Mouse (Mus musculus): ENCODE measurements at regions not wholly inside any gene's neighbourhood (a gene's known extent, or its start where the extent isn't known, plus 50 kb on each side); places are given as distances from the start of the nearest gene placed in this dataset.

GRCm38 (mm10) chr4:53915326-53915725 lies 89.5 kb downstream of the Tmem38b start:
- Histone ChIP-seq H3K36me3 (replicated peaks) (no peaks in the 10 kb centered on the region), H3K27me3 (replicated peaks) (no peaks in the 10 kb centered on the region), H3K4me3 (no peak overlapping the region), H3K9me3 (no peaks in the 10 kb centered on the region), H3K9ac (no peak overlapping the region), H3K4me1 (no peaks in the 10 kb centered on the region), H3K4me2 (no peak overlapping the region), H3K27ac (no peak overlapping the region)
- ATAC-seq (replicated peaks): no peak

GRCm38 (mm10) chr4:53919188-53919587 lies 93.3 kb downstream of the Tmem38b start:
- Histone ChIP-seq H3K9ac (no peak overlapping the region), H3K4me3 (no peak overlapping the region), H3K27me3 (replicated peaks) (no peaks in the 10 kb centered on the region), H3K4me1 (no peaks in the 10 kb centered on the region), H3K27ac (no peak overlapping the region), H3K36me3 (replicated peaks) (no peaks in the 10 kb centered on the region), H3K9me3 (no peaks in the 10 kb centered on the region), H3K4me2 (no peak overlapping the region)
- no peak for ATAC-seq (replicated peaks)

GRCm38 (mm10) chr4:53920587-53920986 lies 94.7 kb downstream of the Tmem38b start:
- Histone ChIP-seq H3K9me3 (no peaks in the 10 kb centered on the region), H3K4me3 (no peak overlapping the region), H3K27ac (no peak overlapping the region), H3K4me2 (no peak overlapping the region), H3K9ac (no peak overlapping the region), H3K27me3 (replicated peaks) (no peaks in the 10 kb centered on the region), H3K36me3 (replicated peaks) (no peaks in the 10 kb centered on the region), H3K4me1 (no peaks in the 10 kb centered on the region)
- no peak for ATAC-seq (replicated peaks)
- WGBS: 79% methylated on average over 2 of the region's 2 CpGs

- H3K4me3 ChIP-seq: no peak overlapping the region
- no peaks in the 10 kb centered on the region; the same call in 1 of the 2 replicates for H3K4me1 ChIP-seq
- H3K27ac ChIP-seq: no peak overlapping the region
- no peaks in the 10 kb centered on the region for H3K36me3 ChIP-seq (replicated peaks)
- WGBS: 89% methylated on average over 3 of the region's 3 CpGs
- no peak overlapping the region for H3K4me2 ChIP-seq
- ATAC-seq (replicated peaks): peak; percentile 45; the same call in 1 of the 2 replicates
- no peaks in the 10 kb centered on the region for H3K27me3 ChIP-seq (replicated peaks)
- H3K9me3 ChIP-seq: no peaks in the 10 kb centered on the region
- no peak overlapping the region for H3K9ac ChIP-seq
These were observed 105.2 kb downstream of the Tmem38b start for GRCm38 (mm10) chr4:53931068-53931467.

- Histone ChIP-seq H3K27ac (no peak overlapping the region), H3K4me3 (peak overlapping the region; percentile 18), H3K36me3 (replicated peaks) (no peaks in the 10 kb centered on the region), H3K4me1 (no peaks in the 10 kb centered on the region; the same call in 1 of the 2 replicates), H3K4me2 (peak overlapping the region; percentile 39), H3K27me3 (replicated peaks) (no peaks in the 10 kb centered on the region), H3K9me3 (no peaks in the 10 kb centered on the region), H3K9ac (no peak overlapping the region)
- ATAC-seq (replicated peaks): peak; percentile 82
- WGBS: 11% methylated on average over 10 of the region's 10 CpGs
These were observed 105.7 kb downstream of the Tmem38b start for GRCm38 (mm10) chr4:53931499-53931898.

- ATAC-seq (replicated peaks): no peak
- Histone ChIP-seq H3K9ac (no peak overlapping the region), H3K4me3 (no peak overlapping the region), H3K27ac (no peak overlapping the region), H3K4me1 (no peaks in the 10 kb centered on the region; the same call in 1 of the 2 replicates), H3K4me2 (no peak overlapping the region), H3K9me3 (no peaks in the 10 kb centered on the region), H3K36me3 (replicated peaks) (no peaks in the 10 kb centered on the region), H3K27me3 (replicated peaks) (no peaks in the 10 kb centered on the region)
- WGBS: 78% methylated on average over 5 of the region's 5 CpGs
These were observed 109.5 kb downstream of the Tmem38b start for GRCm38 (mm10) chr4:53935306-53935705.

GRCm38 (mm10) chr4:53948736-53949135 lies 122.9 kb downstream of the Tmem38b start:
- H3K4me2 ChIP-seq: no peak overlapping the region
- H3K9ac ChIP-seq: no peak overlapping the region
- ATAC-seq (replicated peaks): no peak
- no peaks in the 10 kb centered on the region for H3K9me3 ChIP-seq
- peaks cover 21% of the 10 kb centered on the region for H3K4me1 ChIP-seq
- H3K4me3 ChIP-seq: no peak overlapping the region
- H3K36me3 ChIP-seq (replicated peaks): no peaks in the 10 kb centered on the region
- H3K27me3 ChIP-seq (replicated peaks): no peaks in the 10 kb centered on the region
- 88% methylated on average over 7 of the region's 7 CpGs for WGBS
- H3K27ac ChIP-seq: no peak overlapping the region

- H3K36me3 ChIP-seq (replicated peaks): no peaks in the 10 kb centered on the region
- WGBS: 97% methylated on average over 3 of the region's 3 CpGs
- H3K4me2 ChIP-seq: no peak overlapping the region
- H3K27ac ChIP-seq: no peak overlapping the region
- H3K4me1 ChIP-seq: peaks cover 21% of the 10 kb centered on the region
- no peak overlapping the region for H3K9ac ChIP-seq
- H3K4me3 ChIP-seq: no peak overlapping the region
- no peak for ATAC-seq (replicated peaks)
- H3K27me3 ChIP-seq (replicated peaks): no peaks in the 10 kb centered on the region
- no peaks in the 10 kb centered on the region for H3K9me3 ChIP-seq
These were observed 123.3 kb downstream of the Tmem38b start for GRCm38 (mm10) chr4:53949164-53949563.

- 42% methylated on average over 6 of the region's 6 CpGs for WGBS
- Histone ChIP-seq H3K36me3 (replicated peaks) (no peaks in the 10 kb centered on the region), H3K9me3 (no peaks in the 10 kb centered on the region), H3K27ac (peak overlapping the region; percentile 67), H3K27me3 (replicated peaks) (no peaks in the 10 kb centered on the region), H3K4me1 (peaks cover 21% of the 10 kb centered on the region), H3K9ac (0 out of 2 replicates have a peak overlapping the region, but pooled peaks have one; percentile 8), H3K4me3 (no peak overlapping the region), H3K4me2 (no peak overlapping the region)
- peak; percentile 54; the same call in 1 of the 2 replicates for ATAC-seq (replicated peaks)
These were observed 124.7 kb downstream of the Tmem38b start for GRCm38 (mm10) chr4:53950496-53950895.

- peak overlapping the region; percentile 67 for H3K27ac ChIP-seq
- H3K4me2 ChIP-seq: no peak overlapping the region; the same call in 1 of the 2 replicates
- ATAC-seq (replicated peaks): peak; percentile 48; the same call in 1 of the 2 replicates
- no peaks in the 10 kb centered on the region for H3K27me3 ChIP-seq (replicated peaks)
- peaks cover 21% of the 10 kb centered on the region for H3K4me1 ChIP-seq
- H3K4me3 ChIP-seq: no peak overlapping the region
- H3K9ac ChIP-seq: 0 out of 2 replicates have a peak overlapping the region, but pooled peaks have one; percentile 8
- H3K9me3 ChIP-seq: no peaks in the 10 kb centered on the region
- WGBS: 7% methylated on average over 3 of the region's 3 CpGs
- no peaks in the 10 kb centered on the region for H3K36me3 ChIP-seq (replicated peaks)
These were observed 125.3 kb downstream of the Tmem38b start for GRCm38 (mm10) chr4:53951003-53951733.

GRCm38 (mm10) chr4:53951734-53952109 lies 125.9 kb downstream of the Tmem38b start:
- H3K36me3 ChIP-seq (replicated peaks): no peaks in the 10 kb centered on the region
- H3K4me3 ChIP-seq: no peak overlapping the region
- 25% methylated on average over 5 of the region's 5 CpGs for WGBS
- H3K9me3 ChIP-seq: no peaks in the 10 kb centered on the region
- no peak overlapping the region for H3K9ac ChIP-seq
- 0 out of 2 replicates have a peak, but pooled peaks have one; percentile 30 for ATAC-seq (replicated peaks)
- peaks cover 21% of the 10 kb centered on the region for H3K4me1 ChIP-seq
- no peaks in the 10 kb centered on the region for H3K27me3 ChIP-seq (replicated peaks)
- H3K27ac ChIP-seq: peak overlapping the region; percentile 35; the same call in 1 of the 2 replicates
- H3K4me2 ChIP-seq: no peak overlapping the region; the same call in 1 of the 2 replicates

GRCm38 (mm10) chr4:53952288-53952687 lies 126.4 kb downstream of the Tmem38b start:
- 7% methylated on average over 3 of the region's 3 CpGs for WGBS
- H3K4me3 ChIP-seq: no peak overlapping the region
- H3K4me1 ChIP-seq: peaks cover 21% of the 10 kb centered on the region
- ATAC-seq (replicated peaks): no peak
- peak overlapping the region; percentile 35; the same call in 1 of the 2 replicates for H3K27ac ChIP-seq
- no peak overlapping the region for H3K9ac ChIP-seq
- H3K9me3 ChIP-seq: no peaks in the 10 kb centered on the region
- no peak overlapping the region for H3K4me2 ChIP-seq
- H3K36me3 ChIP-seq (replicated peaks): no peaks in the 10 kb centered on the region
- H3K27me3 ChIP-seq (replicated peaks): no peaks in the 10 kb centered on the region

GRCm38 (mm10) chr4:53962458-53962857 lies 136.6 kb downstream of the Tmem38b start:
- 67% methylated on average over 3 of the region's 3 CpGs for WGBS
- H3K4me2 ChIP-seq: no peak overlapping the region
- no peaks in the 10 kb centered on the region for H3K4me1 ChIP-seq
- no peak overlapping the region for H3K4me3 ChIP-seq
- H3K9me3 ChIP-seq: no peaks in the 10 kb centered on the region
- no peaks in the 10 kb centered on the region for H3K27me3 ChIP-seq (replicated peaks)
- H3K27ac ChIP-seq: no peak overlapping the region
- ATAC-seq (replicated peaks): no peak
- H3K36me3 ChIP-seq (replicated peaks): no peaks in the 10 kb centered on the region
- no peak overlapping the region for H3K9ac ChIP-seq

Measured in midbrain, embryonic 15.5 days (tissue).